Mouse (Mus musculus) forebrain, embryonic 14.5 days (tissue): ENCODE data around the gene Gm20388. TPM values are rescaled to one million over a fixed set of nuclear protein-coding genes. Genes with fewer than 3 reads are reported as not detected.

Source experiments
- ATAC-seq: fragments of 200-750 bp; cut with Nextera tagmentation; 2 replicates; pipeline ENCODE4 v1.8.0; 2017; ENCODE audit warnings: mild to moderate bottlenecking, moderate library complexity
- DNase-seq: peaks from one replicate; pipeline ENCODE4 v3.0.0-alpha.2; 2015; ENCODE audit warnings: low spot score
- H3K27ac ChIP-seq: fragments of 300-500 bp; sonication (generic); 2 replicates; pipeline ENCODE4 v1.5.1; 2014; ENCODE audit warnings: low read depth, mild to moderate bottlenecking, control low read depth, low read length, moderate library complexity
- H3K27me3 ChIP-seq: fragments of 300-500 bp; sonication (generic); replicated peaks from 2 replicates; pipeline ENCODE4 v1.6.1; 2014; ENCODE audit warnings: low read length, control low read depth, mixed read lengths; ENCODE audit not compliant: control insufficient read depth, insufficient read depth
- H3K36me3 ChIP-seq: fragments of 300-500 bp; sonication (generic); 2 replicates; pipeline ENCODE4 v1.6.1; 2014; ENCODE audit warnings: low read length, control low read depth; ENCODE audit not compliant: control insufficient read depth, insufficient read depth
- H3K4me1 ChIP-seq: fragments of 300-500 bp; sonication (generic); 2 replicates; pipeline ENCODE4 v1.6.1; 2014; ENCODE audit warnings: antibody characterized with exemption, low read length, control low read depth; ENCODE audit not compliant: control insufficient read depth, insufficient read depth
- H3K4me2 ChIP-seq: fragments of 300-500 bp; sonication (generic); 2 replicates; pipeline ENCODE4 v1.6.1; 2014; ENCODE audit warnings: mild to moderate bottlenecking, control low read depth, low read length
- H3K4me3 ChIP-seq: fragments of 300-500 bp; sonication (generic); 2 replicates; pipeline ENCODE4 v1.5.1; 2014; ENCODE audit warnings: low read depth, low read length, control low read depth
- H3K9ac ChIP-seq: fragments of 300-500 bp; sonication (generic); 2 replicates; pipeline ENCODE4 v1.6.1; 2014; ENCODE audit warnings: mild to moderate bottlenecking, low read length, control low read depth, moderate library complexity
- H3K9me3 ChIP-seq: fragments of 300-500 bp; sonication (generic); replicated peaks from 2 replicates; pipeline ENCODE4 v1.6.1; 2016; ENCODE audit warnings: low read length, control low read depth, mixed read lengths; ENCODE audit not compliant: control insufficient read depth
- WGBS: fragments of 180-500 bp; shearing (Covaris S2); extraction: QIAGEN DNeasy Blood & Tissue Kit; methylation state at CpG from one replicate; pipeline ENCODE4 v1.1.7; 2014; 5-methylcytosine and 5-hydroxymethylcytosine counted together
- polyA plus RNA-seq: library from polyadenylated mRNA; unstranded; fragments of >200 nt; fragmentation: Nextera tagmentation; extraction: Ambion mirVana; gene quantifications from 2 replicates; pipeline ENCODE4 v1.2.1, GENCODE M21; 2014

Gene Gm20388
- polyA plus RNA-seq, 1 experiment from 2014 or later = 7.4 TPM

GRCm38 (mm10) chr8:121620801-121621516, 1710.3 kb downstream of the Gm20388 start:
- Histone ChIP-seq H3K4me2 (no peak overlapping the region), H3K27ac (no peak overlapping the region), H3K9me3 (no peaks in the 10 kb centered on the region), H3K4me3 (no peak overlapping the region), H3K4me1 (peaks cover 4% of the 10 kb centered on the region; the same call in 1 of the 2 replicates), H3K36me3 (peaks cover 24% of the 10 kb centered on the region), H3K9ac (no peak overlapping the region), H3K27me3 (no peaks in the 10 kb centered on the region)
- ATAC-seq (no peak), DNase-seq (peak; percentile 52)
- 82% methylated on average over 12 of the region's 12 CpGs for WGBS

GRCm38 (mm10) chr8:121621879-121622278, 1711.2 kb downstream of the Gm20388 start:
- no peaks in the 10 kb centered on the region for H3K27me3 ChIP-seq
- ATAC-seq (no peak), DNase-seq (no peak)
- WGBS = 46% methylated on average over 1 of the region's 1 CpGs
- H3K4me1 ChIP-seq = peaks cover 4% of the 10 kb centered on the region; the same call in 1 of the 2 replicates
- peaks cover 25% of the 10 kb centered on the region for H3K36me3 ChIP-seq
- no peak overlapping the region for H3K4me2 ChIP-seq
- H3K9ac ChIP-seq = no peak overlapping the region
- no peak overlapping the region for H3K27ac ChIP-seq
- H3K4me3 ChIP-seq = no peak overlapping the region
- no peaks in the 10 kb centered on the region for H3K9me3 ChIP-seq

- H3K27ac ChIP-seq = no peak overlapping the region
- WGBS = 84% methylated on average over 8 of the region's 8 CpGs
- peaks cover 31% of the 10 kb centered on the region for H3K36me3 ChIP-seq
Observed at GRCm38 (mm10) chr8:121623043-121623442, 1712.4 kb downstream of the Gm20388 start.

GRCm38 (mm10) chr8:121628681-121629080, 1718.0 kb downstream of the Gm20388 start:
- Histone ChIP-seq H3K27ac (no peak overlapping the region), H3K9ac (no peak overlapping the region), H3K9me3 (no peaks in the 10 kb centered on the region), H3K4me1 (0 out of 2 replicates have a peak, but pooled peaks cover 3% of the 10 kb centered on the region), H3K36me3 (peaks cover 30% of the 10 kb centered on the region), H3K4me2 (no peak overlapping the region), H3K4me3 (no peak overlapping the region), H3K27me3 (no peaks in the 10 kb centered on the region)
- 96% methylated on average over 4 of the region's 4 CpGs for WGBS
- DNase-seq = no peak
- ATAC-seq = no peak

More at GRCm38 (mm10) chr8:121623043-121623442, 1712.4 kb downstream of the Gm20388 start:
- Histone ChIP-seq H3K4me2 (no peak overlapping the region), H3K9me3 (no peaks in the 10 kb centered on the region), H3K4me1 (peaks cover 4% of the 10 kb centered on the region; the same call in 1 of the 2 replicates), H3K4me3 (no peak overlapping the region), H3K27me3 (no peaks in the 10 kb centered on the region), H3K9ac (no peak overlapping the region)
- ATAC-seq = no peak
- no peak for DNase-seq

- H3K27ac ChIP-seq = no peak overlapping the region
Observed at GRCm38 (mm10) chr8:121631645-121632071, 1721.0 kb downstream of the Gm20388 start.

GRCm38 (mm10) chr8:121632401-121632800, 1721.8 kb downstream of the Gm20388 start:
- H3K9ac ChIP-seq = no peak overlapping the region
- H3K27ac ChIP-seq = no peak overlapping the region
- H3K27me3 ChIP-seq = no peaks in the 10 kb centered on the region
- H3K4me3 ChIP-seq = no peak overlapping the region
- no peak overlapping the region for H3K4me2 ChIP-seq
- WGBS = 88% methylated on average over 5 of the region's 5 CpGs
- no peaks in the 10 kb centered on the region for H3K9me3 ChIP-seq
- peaks cover 12% of the 10 kb centered on the region for H3K36me3 ChIP-seq
- H3K4me1 ChIP-seq = 0 out of 2 replicates have a peak, but pooled peaks cover 3% of the 10 kb centered on the region
- ATAC-seq (no peak), DNase-seq (no peak)

More at GRCm38 (mm10) chr8:121631645-121632071, 1721.0 kb downstream of the Gm20388 start:
- Histone ChIP-seq H3K9ac (no peak overlapping the region; the same call in 1 of the 2 replicates), H3K4me2 (no peak overlapping the region), H3K9me3 (no peaks in the 10 kb centered on the region), H3K4me3 (no peak overlapping the region), H3K27me3 (no peaks in the 10 kb centered on the region), H3K4me1 (0 out of 2 replicates have a peak, but pooled peaks cover 3% of the 10 kb centered on the region), H3K36me3 (peaks cover 19% of the 10 kb centered on the region)
- DNase-seq = no peak
- ATAC-seq = no peak
- WGBS = 78% methylated on average over 7 of the region's 7 CpGs

- DNase-seq = no peak
- 85% methylated on average over 6 of the region's 6 CpGs for WGBS
- ATAC-seq = no peak
- Histone ChIP-seq H3K4me1 (0 out of 2 replicates have a peak, but pooled peaks cover 3% of the 10 kb centered on the region), H3K36me3 (no peaks in the 10 kb centered on the region; the same call in 1 of the 2 replicates), H3K4me2 (no peak overlapping the region), H3K9me3 (no peaks in the 10 kb centered on the region), H3K27me3 (no peaks in the 10 kb centered on the region), H3K4me3 (no peak overlapping the region), H3K9ac (no peak overlapping the region), H3K27ac (no peak overlapping the region)
Observed at GRCm38 (mm10) chr8:121635534-121635933, 1724.9 kb downstream of the Gm20388 start.

GRCm38 (mm10) chr8:121636180-121636579, 1725.5 kb downstream of the Gm20388 start:
- Histone ChIP-seq H3K4me3 (no peak overlapping the region), H3K27me3 (no peaks in the 10 kb centered on the region), H3K4me2 (no peak overlapping the region), H3K36me3 (no peaks in the 10 kb centered on the region; the same call in 1 of the 2 replicates), H3K9me3 (no peaks in the 10 kb centered on the region), H3K4me1 (0 out of 2 replicates have a peak, but pooled peaks cover 3% of the 10 kb centered on the region), H3K27ac (no peak overlapping the region), H3K9ac (no peak overlapping the region)
- ATAC-seq = no peak
- 91% methylated on average over 8 of the region's 8 CpGs for WGBS
- DNase-seq = no peak

GRCm38 (mm10) chr8:121642804-121643203, 1732.2 kb downstream of the Gm20388 start:
- no peak for ATAC-seq
- WGBS = 68% methylated on average over 3 of the region's 3 CpGs
- no peak overlapping the region for H3K9ac ChIP-seq
- no peaks in the 10 kb centered on the region for H3K9me3 ChIP-seq
- H3K4me3 ChIP-seq = no peak overlapping the region
- peak overlapping the region; percentile 54; the same call in 1 of the 2 replicates for H3K27ac ChIP-seq
- peaks cover 5% of the 10 kb centered on the region; the same call in 1 of the 2 replicates for H3K36me3 ChIP-seq
- no peaks in the 10 kb centered on the region for H3K27me3 ChIP-seq
- no peak for DNase-seq
- no peak overlapping the region for H3K4me2 ChIP-seq
- H3K4me1 ChIP-seq = peaks cover 37% of the 10 kb centered on the region
